Mouse (Mus musculus) cortical plate, adult 2 months (tissue): Measurements from ENCODE around the gene Smurf1.

Experiments used
- CTCF ChIP-seq: fragments of 200-500 bp; IDR thresholded peaks from 2 replicates; pipeline ENCODE4 v1.5.1; 2011; ENCODE audit warnings: mild to moderate bottlenecking, control low read depth, low read length; ENCODE audit not compliant: insufficient read depth; ENCODE audit errors: extremely low read depth
- POLR2A ChIP-seq: fragments of 200-500 bp; IDR thresholded peaks from 2 replicates; pipeline ENCODE4 v1.6.1; 2011; ENCODE audit warnings: mild to moderate bottlenecking, low read length, control low read depth; ENCODE audit not compliant: insufficient read depth; ENCODE audit errors: extremely low read depth

DNA sequence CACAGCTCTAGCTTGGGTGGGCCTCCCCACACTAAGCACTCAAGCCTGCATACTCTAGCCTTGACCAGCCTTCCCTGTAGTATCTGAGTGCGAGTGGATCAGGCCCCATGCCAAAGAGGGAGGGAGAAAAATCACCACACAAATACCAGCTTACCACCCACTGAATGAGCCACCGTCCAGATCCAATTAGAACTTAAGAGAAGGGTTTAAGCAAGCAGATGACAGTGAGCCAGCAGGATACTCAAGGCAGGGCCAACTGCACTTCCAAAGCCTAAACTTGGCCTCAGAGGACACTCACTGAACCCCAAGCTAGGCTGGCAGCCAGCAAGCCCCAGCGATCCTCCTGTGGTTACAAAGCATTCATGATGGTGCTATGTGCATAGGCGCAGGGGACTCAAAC lies 19.6 kb downstream of the Smurf1 start:
- TF ChIP-seq CTCF = no peak
- TF ChIP-seq POLR2A = no peak
